Mouse (Mus musculus): ENCODE data around the gene Cntnap2.

Gene Cntnap2

GRCm38 (mm10) chr6:45327952-45328485, 268.9 kb downstream of the Cntnap2 start:
- DNase-seq (ENCODE audit: low spot score): no peak

- no peak for DNase-seq (ENCODE audit: low spot score)
Observed at GRCm38 (mm10) chr6:45345396-45345795, 286.2 kb downstream of the Cntnap2 start.

- DNase-seq (ENCODE audit: low spot score): no peak
Observed at GRCm38 (mm10) chr6:45345953-45346352, 286.8 kb downstream of the Cntnap2 start.

GRCm38 (mm10) chr6:45366442-45366841, 307.3 kb downstream of the Cntnap2 start:
- no peak for DNase-seq (ENCODE audit: low spot score)

- no peak for DNase-seq (ENCODE audit: low spot score)
Observed at GRCm38 (mm10) chr6:45381126-45381525, 322.0 kb downstream of the Cntnap2 start.

GRCm38 (mm10) chr6:45389034-45389433, 329.9 kb downstream of the Cntnap2 start:
- DNase-seq (ENCODE audit: low spot score): no peak

- DNase-seq (ENCODE audit: low spot score): no peak
Observed at GRCm38 (mm10) chr6:45413629-45414028, 354.5 kb downstream of the Cntnap2 start.

- DNase-seq (ENCODE audit: low spot score): no peak
Observed at GRCm38 (mm10) chr6:45455424-45455823, 396.3 kb downstream of the Cntnap2 start.

GRCm38 (mm10) chr6:45518221-45518620, 459.1 kb downstream of the Cntnap2 start:
- no peak for DNase-seq (ENCODE audit: low spot score)

GRCm38 (mm10) chr6:45536999-45537398, 477.8 kb downstream of the Cntnap2 start:
- DNase-seq (ENCODE audit: low spot score): no peak

- DNase-seq (ENCODE audit: low spot score): no peak
Observed at GRCm38 (mm10) chr6:45544319-45544875, 485.2 kb downstream of the Cntnap2 start.

GRCm38 (mm10) chr6:45559724-45560123, 500.6 kb downstream of the Cntnap2 start:
- no peak for DNase-seq (ENCODE audit: low spot score)

GRCm38 (mm10) chr6:45584467-45585094, 525.4 kb downstream of the Cntnap2 start:
- no peak for DNase-seq (ENCODE audit: low spot score)

- DNase-seq (ENCODE audit: low spot score): no peak
Observed at GRCm38 (mm10) chr6:45589084-45589483, 529.9 kb downstream of the Cntnap2 start.

- no peak for DNase-seq (ENCODE audit: low spot score)
Observed at GRCm38 (mm10) chr6:45647017-45647416, 587.9 kb downstream of the Cntnap2 start.

GRCm38 (mm10) chr6:45648419-45648818, 589.3 kb downstream of the Cntnap2 start:
- DNase-seq (ENCODE audit: low spot score): no peak

GRCm38 (mm10) chr6:45700287-45700686, 641.1 kb downstream of the Cntnap2 start:
- peak; percentile 36 for DNase-seq (ENCODE audit: low spot score)

- DNase-seq (ENCODE audit: low spot score): no peak
Observed at GRCm38 (mm10) chr6:45791612-45792011, 732.5 kb downstream of the Cntnap2 start.

- no peak for DNase-seq (ENCODE audit: low spot score)
Observed at GRCm38 (mm10) chr6:45841626-45842341, 782.6 kb downstream of the Cntnap2 start.

GRCm38 (mm10) chr6:45843736-45844135, 784.6 kb downstream of the Cntnap2 start:
- DNase-seq (ENCODE audit: low spot score): peak; percentile 11

- DNase-seq (ENCODE audit: low spot score): no peak
Observed at GRCm38 (mm10) chr6:45871409-45871992, 812.3 kb downstream of the Cntnap2 start.

GRCm38 (mm10) chr6:45885486-45885885, 826.3 kb downstream of the Cntnap2 start:
- no peak for DNase-seq (ENCODE audit: low spot score)

- no peak for DNase-seq (ENCODE audit: low spot score)
Observed at GRCm38 (mm10) chr6:45887901-45888300, 828.7 kb downstream of the Cntnap2 start.

Data from layer of hippocampus, adult 9-10 months (tissue).